Mouse (Mus musculus) intestine, embryonic 14.5 days (tissue): Measurements from ENCODE around the gene Dazap2. TPM values are rescaled to one million over a fixed set of nuclear protein-coding genes. Genes with fewer than 3 reads are reported as not detected.
"Not testable (repeated sequence)": the region's sequence is repeated elsewhere in the genome, so short reads cannot be mapped to it uniquely, and the experiment has no call there.

Experiments used
- ATAC-seq: fragments of 200-750 bp; cut with Nextera tagmentation; replicated peaks from 2 replicates; pipeline ENCODE4 v1.8.0; 2017; ENCODE audit warnings: low read depth, moderate number of reproducible peaks, moderate TSS enrichment, moderate library complexity; ENCODE audit not compliant: low FRiP score, low TSS enrichment
- DNase-seq: peaks from one replicate; pipeline ENCODE4 v3.0.0-alpha.2; 2018; ENCODE audit warnings: low spot score
- H3K27ac ChIP-seq: fragments of 300-500 bp; sonication (generic); 2 replicates; pipeline ENCODE4 v1.5.1; 2014; ENCODE audit warnings: low read depth, mild to moderate bottlenecking, control low read depth
- H3K27me3 ChIP-seq: fragments of 300-500 bp; sonication (generic); replicated peaks from 2 replicates; pipeline ENCODE4 v1.6.1; 2014; ENCODE audit warnings: low read length, control low read depth; ENCODE audit not compliant: control insufficient read depth, insufficient read depth
- H3K36me3 ChIP-seq: fragments of 300-500 bp; sonication (generic); 2 replicates; pipeline ENCODE4 v1.6.1; 2014; ENCODE audit warnings: low read length, control low read depth; ENCODE audit not compliant: control insufficient read depth, insufficient read depth
- H3K4me1 ChIP-seq: fragments of 300-500 bp; sonication (generic); replicated peaks from 2 replicates; pipeline ENCODE4 v1.6.1; 2014; ENCODE audit warnings: low read length, control low read depth, mixed read lengths; ENCODE audit not compliant: control insufficient read depth, insufficient read depth
- H3K4me2 ChIP-seq: fragments of 300-500 bp; sonication (generic); 2 replicates; pipeline ENCODE4 v1.6.1; 2014; ENCODE audit warnings: low read length
- H3K4me3 ChIP-seq: fragments of 300-500 bp; sonication (generic); 2 replicates; pipeline ENCODE4 v1.5.1; 2014; ENCODE audit warnings: low read depth, low read length, control low read depth, mixed read lengths
- H3K9ac ChIP-seq: fragments of 300-500 bp; sonication (generic); 2 replicates; pipeline ENCODE4 v1.6.1; 2014; ENCODE audit warnings: mild to moderate bottlenecking, low read length
- H3K9me3 ChIP-seq: fragments of 300-500 bp; sonication (generic); 2 replicates; pipeline ENCODE4 v1.6.1; 2016; ENCODE audit warnings: low read length, control low read depth; ENCODE audit not compliant: control insufficient read depth
- WGBS: fragments of 180-500 bp; shearing (Covaris S2); extraction: QIAGEN DNeasy Blood & Tissue Kit; methylation state at CpG from one replicate; pipeline ENCODE4 v1.1.7; 2014; 5-methylcytosine and 5-hydroxymethylcytosine counted together
- polyA plus RNA-seq: library from polyadenylated mRNA; unstranded; fragments of >200 nt; fragmentation: Nextera tagmentation; extraction: Ambion mirVana; gene quantifications from 2 replicates; pipeline ENCODE4 v1.2.1, GENCODE M21; 2014

Dazap2 gene
- polyA plus RNA-seq, 1 experiment from 2014 or later = 269 TPM

DNA sequence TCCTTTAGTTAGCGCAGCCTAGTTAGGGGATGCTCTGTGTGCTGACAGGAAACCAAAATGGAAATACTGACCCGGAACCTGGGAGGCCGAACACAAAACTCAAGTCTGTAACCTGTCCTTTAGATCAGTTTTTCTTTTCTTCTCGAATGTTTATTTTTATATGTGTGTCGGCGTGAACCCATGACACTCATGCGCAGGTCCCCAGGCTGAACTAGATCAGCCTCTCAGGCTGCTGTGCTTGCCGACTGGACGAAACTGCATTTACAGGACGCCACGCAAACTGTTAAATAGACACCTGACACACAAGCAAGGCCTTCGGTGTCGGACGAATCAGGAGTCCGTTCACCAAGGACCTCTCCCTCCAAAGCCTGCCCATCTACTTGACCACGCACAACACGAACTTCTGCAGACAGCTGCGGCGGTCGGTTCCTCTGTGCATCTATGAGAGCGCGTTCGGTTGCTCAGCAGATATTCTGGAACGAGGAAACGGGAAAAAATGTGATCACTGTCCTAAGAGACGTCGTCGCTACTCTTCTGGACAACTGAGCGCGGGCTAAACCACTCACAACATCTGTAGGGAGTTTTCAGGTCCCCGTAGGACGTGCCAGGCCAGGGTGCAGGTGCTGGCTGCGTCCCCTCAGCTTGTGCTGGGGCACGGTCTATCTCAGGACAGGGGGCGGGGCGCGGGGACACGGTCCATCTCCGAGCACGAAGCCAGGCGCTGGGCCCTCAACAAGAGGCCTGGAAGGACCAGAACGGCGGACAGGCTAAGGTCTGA is 742 bp upstream of the Dazap2 start:
- WGBS = 10% methylated on average over 43 of the region's 43 CpGs
- ATAC-seq (0 out of 2 replicates have a peak, but pooled peaks have one; percentile 2), DNase-seq (no peak)
- Histone ChIP-seq H3K9ac (peak overlapping the region; percentile 43), H3K27me3 (no peaks in the 10 kb centered on the region), H3K4me1 (peaks cover 6% of the 10 kb centered on the region; the same call in 1 of the 2 replicates), H3K36me3 (peaks cover 20% of the 10 kb centered on the region), H3K4me2 (peak overlapping the region; percentile 81), H3K9me3 (no peaks in the 10 kb centered on the region), H3K4me3 (peak overlapping the region; percentile 81), H3K27ac (peak overlapping the region; percentile 33; the same call in 1 of the 2 replicates)

DNA sequence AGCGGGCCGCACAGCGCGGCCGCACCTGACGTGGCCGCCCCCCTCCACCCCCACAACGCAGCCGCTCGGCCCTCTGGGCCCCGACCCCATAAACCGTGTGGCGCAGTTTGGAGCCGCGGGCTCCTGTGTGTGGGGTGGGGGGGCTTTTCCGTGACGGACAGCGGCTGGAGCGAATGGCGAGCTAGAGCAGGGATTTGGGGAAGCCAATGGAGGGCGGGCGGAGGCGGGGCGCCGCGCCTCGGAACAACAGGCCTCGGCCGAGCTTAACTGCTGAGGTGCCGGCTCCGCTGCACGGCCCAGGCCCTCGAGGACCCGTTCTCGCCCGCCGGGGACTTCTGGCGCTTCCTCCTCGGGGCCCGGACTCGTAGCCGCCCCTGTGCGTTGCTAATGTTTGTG is 674 bp downstream of the Dazap2 start:
- Histone ChIP-seq H3K4me2 (peak overlapping the region; percentile 60), H3K27ac (peak overlapping the region; percentile 97), H3K27me3 (no peaks in the 10 kb centered on the region), H3K9me3 (no peaks in the 10 kb centered on the region), H3K4me3 (peak overlapping the region; percentile 81), H3K36me3 (peaks cover 34% of the 10 kb centered on the region), H3K9ac (peak overlapping the region; percentile 95), H3K4me1 (peaks cover 6% of the 10 kb centered on the region; the same call in 1 of the 2 replicates)
- DNase-seq (peak; percentile 95), ATAC-seq (peak; percentile 77)
- under 1% methylated on average over 34 of the region's 43 CpGs for WGBS

DNA sequence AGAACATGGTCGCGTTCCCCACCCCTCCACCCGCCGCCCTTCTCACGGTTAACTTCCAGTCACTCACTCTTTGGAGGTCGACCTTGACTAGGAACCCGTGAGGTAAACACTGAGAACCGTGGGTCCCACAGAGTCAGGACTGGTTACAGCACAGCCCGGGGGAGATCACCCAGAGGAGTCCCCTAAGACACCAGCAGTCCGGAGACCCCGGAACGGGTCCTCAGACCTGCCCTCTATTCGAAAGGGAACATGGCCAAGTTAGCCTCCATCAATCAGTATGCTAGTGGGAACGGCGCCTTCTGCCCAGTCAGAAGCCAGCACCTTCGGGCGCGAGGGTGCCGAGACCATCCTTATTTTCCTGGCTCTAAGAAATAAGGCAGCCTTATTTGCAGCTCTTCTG is 1.1 kb downstream of the Dazap2 start:
- Histone ChIP-seq H3K4me3 (peak overlapping the region; percentile 81), H3K27me3 (no peaks in the 10 kb centered on the region), H3K9ac (peak overlapping the region; percentile 95), H3K9me3 (no peaks in the 10 kb centered on the region), H3K27ac (peak overlapping the region; percentile 97), H3K36me3 (peaks cover 37% of the 10 kb centered on the region), H3K4me1 (peaks cover 6% of the 10 kb centered on the region; the same call in 1 of the 2 replicates), H3K4me2 (peak overlapping the region; percentile 60)
- DNase-seq (no peak), ATAC-seq (peak; percentile 9; the same call in 1 of the 2 replicates)
- WGBS = under 1% methylated on average over 19 of the region's 19 CpGs

DNA sequence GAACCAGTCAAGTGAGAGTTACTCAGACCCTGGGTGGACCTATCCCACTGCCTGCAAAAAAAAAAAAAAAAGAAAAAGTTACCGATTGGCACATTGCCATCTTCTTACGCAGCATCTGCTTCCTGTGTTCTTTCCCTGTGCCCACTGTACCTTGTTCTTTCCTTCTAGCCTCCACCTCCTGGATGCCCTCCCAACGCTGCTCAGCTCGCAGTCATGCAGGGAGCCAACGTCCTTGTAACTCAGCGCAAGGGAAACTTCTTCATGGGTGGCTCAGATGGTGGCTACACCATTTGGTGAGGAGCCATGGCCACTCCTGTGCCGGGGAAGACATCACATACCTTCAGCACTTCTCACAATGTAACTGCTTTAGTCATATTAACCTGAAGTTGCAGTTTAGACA is 4.1 kb downstream of the Dazap2 start:
- no peaks in the 10 kb centered on the region for H3K9me3 ChIP-seq
- DNase-seq = no peak
- 83% methylated on average over 7 of the region's 7 CpGs for WGBS

GRCm38 (mm10) chr15:100621671-100622070 is 6.5 kb downstream of the Dazap2 start:
- not testable (repeated sequence) for H3K4me3 ChIP-seq, H3K27ac ChIP-seq, ATAC-seq, H3K4me2 ChIP-seq, H3K4me1 ChIP-seq, DNase-seq, H3K27me3 ChIP-seq, H3K9ac ChIP-seq, H3K9me3 ChIP-seq
- H3K36me3 ChIP-seq = peaks cover 41% of the 10 kb centered on the region
- WGBS = 61% methylated on average over 9 of the region's 9 CpGs

More for the DNA sequence above, 4.1 kb downstream of the Dazap2 start:
- Histone ChIP-seq H3K4me1 (0 out of 2 replicates have a peak, but pooled peaks cover 5% of the 10 kb centered on the region), H3K36me3 (peaks cover 41% of the 10 kb centered on the region), H3K4me3 (no peak overlapping the region), H3K4me2 (no peak overlapping the region), H3K27me3 (no peaks in the 10 kb centered on the region), H3K9ac (no peak overlapping the region), H3K27ac (no peak overlapping the region)
- no peak for ATAC-seq

DNA sequence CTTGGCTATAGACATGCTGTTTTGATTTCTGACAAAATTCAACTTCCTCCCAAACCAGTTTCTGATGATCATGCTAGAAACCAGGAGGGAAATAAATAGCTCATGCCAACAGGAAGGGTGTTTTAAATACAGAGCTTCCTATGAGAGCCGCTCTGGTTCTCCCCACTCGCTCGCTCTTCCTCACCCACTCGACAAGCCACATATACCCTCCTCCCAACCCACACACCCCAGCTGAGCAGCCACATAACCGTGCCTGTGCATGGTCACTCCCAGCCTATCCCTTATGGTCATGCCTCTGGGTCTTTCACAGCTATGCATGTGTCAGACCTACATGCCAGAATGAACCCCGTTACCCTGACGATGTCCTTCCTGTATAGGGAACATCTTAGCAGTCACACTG is 7.0 kb downstream of the Dazap2 start:
- 83% methylated on average over 7 of the region's 7 CpGs for WGBS
- no peak overlapping the region for H3K4me2 ChIP-seq
- ATAC-seq (no peak), DNase-seq (no peak)
- no peak overlapping the region for H3K4me3 ChIP-seq
- no peak overlapping the region for H3K9ac ChIP-seq
- H3K4me1 ChIP-seq = no peaks in the 10 kb centered on the region
- no peak overlapping the region for H3K27ac ChIP-seq
- no peaks in the 10 kb centered on the region for H3K9me3 ChIP-seq
- H3K27me3 ChIP-seq = no peaks in the 10 kb centered on the region
- H3K36me3 ChIP-seq = peaks cover 41% of the 10 kb centered on the region

GRCm38 (mm10) chr15:100623754-100624153 is 8.6 kb downstream of the Dazap2 start:
- Histone ChIP-seq H3K4me1 (peaks cover 12% of the 10 kb centered on the region), H3K9me3 (no peaks in the 10 kb centered on the region), H3K27me3 (no peaks in the 10 kb centered on the region), H3K4me3 (no peak overlapping the region), H3K36me3 (peaks cover 27% of the 10 kb centered on the region), H3K27ac (no peak overlapping the region), H3K4me2 (no peak overlapping the region), H3K9ac (no peak overlapping the region)
- 87% methylated on average over 9 of the region's 9 CpGs for WGBS
- ATAC-seq (no peak), DNase-seq (no peak)

DNA sequence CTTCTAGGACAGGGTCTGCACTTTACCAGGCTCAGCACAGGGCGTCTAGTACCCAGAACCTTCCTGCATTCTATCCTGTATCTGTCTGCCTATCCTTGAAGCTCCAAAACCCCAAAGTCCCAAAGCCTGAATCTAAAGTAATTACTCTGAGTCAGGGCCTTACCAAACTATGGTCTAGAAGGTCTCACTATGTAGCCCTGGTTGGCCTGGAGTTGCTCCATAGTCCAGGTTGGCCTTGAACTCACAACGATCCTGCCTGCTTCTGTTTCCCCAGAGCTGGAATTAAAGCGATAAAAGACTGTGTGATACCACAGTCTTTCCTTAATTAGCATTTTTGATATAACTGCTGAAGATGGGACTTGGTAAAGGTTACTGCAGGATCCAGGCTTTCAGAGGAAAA is 9.3 kb downstream of the Dazap2 start:
- Histone ChIP-seq H3K27ac (no peak overlapping the region), H3K4me2 (no peak overlapping the region), H3K4me3 (no peak overlapping the region), H3K9me3 (no peaks in the 10 kb centered on the region), H3K36me3 (peaks cover 20% of the 10 kb centered on the region), H3K4me1 (peaks cover 12% of the 10 kb centered on the region), H3K27me3 (no peaks in the 10 kb centered on the region), H3K9ac (no peak overlapping the region)
- ATAC-seq = no peak
- 90% methylated on average over 3 of the region's 3 CpGs for WGBS
- no peak for DNase-seq

DNA sequence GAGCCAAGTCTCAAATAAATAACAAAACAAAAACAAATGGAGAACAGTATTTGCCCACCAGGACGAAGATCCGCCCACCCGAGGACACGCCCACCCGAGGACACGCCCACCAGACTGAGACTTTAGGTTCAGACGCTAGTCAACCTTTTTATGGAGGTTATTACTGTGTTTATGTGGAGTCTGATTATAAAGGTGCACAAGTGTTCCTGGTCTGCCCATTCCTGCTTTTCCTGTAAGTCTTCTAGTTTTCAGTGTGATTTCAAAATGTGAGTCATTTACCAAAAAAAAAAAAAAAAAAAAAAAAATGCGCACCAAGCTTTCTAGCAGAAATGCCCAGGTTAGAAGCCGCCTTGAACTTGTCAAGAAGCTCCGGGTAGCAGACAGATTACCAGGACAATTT is 12.1 kb downstream of the Dazap2 start:
- DNase-seq (no peak), ATAC-seq (no peak)
- WGBS = 21% methylated on average over 10 of the region's 10 CpGs
- no peaks in the 10 kb centered on the region for H3K9me3 ChIP-seq
- no peak overlapping the region for H3K4me3 ChIP-seq
- H3K9ac ChIP-seq = no peak overlapping the region
- 0 out of 2 replicates have a peak, but pooled peaks cover under 1% of the 10 kb centered on the region for H3K36me3 ChIP-seq
- no peaks in the 10 kb centered on the region for H3K27me3 ChIP-seq
- H3K27ac ChIP-seq = peak overlapping the region; percentile 43
- H3K4me1 ChIP-seq = peaks cover 12% of the 10 kb centered on the region
- H3K4me2 ChIP-seq = no peak overlapping the region
